Mouse (Mus musculus) forebrain, embryonic 16.5 days (tissue): ENCODE measurements around the gene Antxrl. TPM values are rescaled to one million over a fixed set of nuclear protein-coding genes. Genes with fewer than 3 reads are reported as not detected.
A peak's percentile ranks its signal among the peaks of the same experiment; 100 is the strongest.

Experiments used
- ATAC-seq: fragments of 200-750 bp; cut with Nextera tagmentation; 2 replicates; pipeline ENCODE4 v1.8.0; 2017; ENCODE audit warnings: mild to moderate bottlenecking, moderate library complexity
- H3K27ac ChIP-seq: fragments of 300-500 bp; sonication (generic); 2 replicates; pipeline ENCODE4 v1.5.1; 2014; ENCODE audit warnings: low read length, control low read depth
- H3K27me3 ChIP-seq: fragments of 300-500 bp; sonication (generic); replicated peaks from 2 replicates; pipeline ENCODE4 v1.6.1; 2014; ENCODE audit warnings: low read length; ENCODE audit not compliant: control insufficient read depth, insufficient read depth
- H3K36me3 ChIP-seq: fragments of 300-500 bp; sonication (generic); 2 replicates; pipeline ENCODE4 v1.6.1; 2014; ENCODE audit not compliant: control insufficient read depth, insufficient read depth
- H3K4me1 ChIP-seq: fragments of 300-500 bp; sonication (generic); replicated peaks from 2 replicates; pipeline ENCODE4 v1.6.1; 2014; ENCODE audit warnings: low read length; ENCODE audit not compliant: control insufficient read depth, insufficient read depth
- H3K4me2 ChIP-seq: fragments of 300-500 bp; sonication (generic); 2 replicates; pipeline ENCODE4 v1.6.1; 2014; ENCODE audit warnings: mild to moderate bottlenecking, low read length, control low read depth
- H3K4me3 ChIP-seq: fragments of 300-500 bp; sonication (generic); replicated peaks from 2 replicates; pipeline ENCODE4 v1.5.1; 2014; ENCODE audit warnings: mild to moderate bottlenecking, low read length, control low read depth
- H3K9ac ChIP-seq: fragments of 300-500 bp; sonication (generic); replicated peaks from 2 replicates; pipeline ENCODE4 v1.6.1; 2014; ENCODE audit warnings: low read depth, low read length, control low read depth
- H3K9me3 ChIP-seq: fragments of 300-500 bp; sonication (generic); 2 replicates; pipeline ENCODE4 v1.6.1; 2016; ENCODE audit warnings: low read length; ENCODE audit not compliant: control insufficient read depth
- WGBS: fragments of 180-500 bp; shearing (Covaris S2); extraction: QIAGEN DNeasy Blood & Tissue Kit; methylation state at CpG from one replicate; pipeline ENCODE4 v1.1.7; 2014; 5-methylcytosine and 5-hydroxymethylcytosine counted together
- polyA plus RNA-seq: library from polyadenylated mRNA; unstranded; fragments of >200 nt; fragmentation: Nextera tagmentation; extraction: Ambion mirVana; gene quantifications from 2 replicates; pipeline ENCODE4 v1.2.1, GENCODE M21; 2015

The Antxrl gene
- polyA plus RNA-seq, 1 experiment from 2014 or later: not detected

GRCm38 (mm10) chr14:34071665-34072064 lies 19.2 kb downstream of the Antxrl start:
- no peaks in the 10 kb centered on the region for H3K4me1 ChIP-seq
- WGBS: 70% methylated on average over 6 of the region's 6 CpGs
- no peak overlapping the region for H3K4me2 ChIP-seq
- H3K27ac ChIP-seq: no peak overlapping the region
- H3K36me3 ChIP-seq: no peaks in the 10 kb centered on the region
- H3K9ac ChIP-seq: no peak overlapping the region
- no peak overlapping the region for H3K4me3 ChIP-seq
- no peak for ATAC-seq
- H3K27me3 ChIP-seq: no peaks in the 10 kb centered on the region
- no peaks in the 10 kb centered on the region for H3K9me3 ChIP-seq

- no peaks in the 10 kb centered on the region for H3K9me3 ChIP-seq
- WGBS: 38% methylated on average over 4 of the region's 4 CpGs
- H3K4me1 ChIP-seq: no peaks in the 10 kb centered on the region
- no peak overlapping the region for H3K9ac ChIP-seq
- H3K4me3 ChIP-seq: no peak overlapping the region
- H3K4me2 ChIP-seq: no peak overlapping the region
- no peaks in the 10 kb centered on the region for H3K27me3 ChIP-seq
- ATAC-seq: no peak
- H3K36me3 ChIP-seq: no peaks in the 10 kb centered on the region
- no peak overlapping the region for H3K27ac ChIP-seq
These were observed 22.8 kb downstream of the Antxrl start for GRCm38 (mm10) chr14:34075346-34075745.

GRCm38 (mm10) chr14:34077222-34077621 lies 24.7 kb downstream of the Antxrl start:
- H3K4me1 ChIP-seq: no peaks in the 10 kb centered on the region
- H3K4me3 ChIP-seq: no peak overlapping the region
- H3K9me3 ChIP-seq: no peaks in the 10 kb centered on the region
- no peaks in the 10 kb centered on the region for H3K27me3 ChIP-seq
- no peaks in the 10 kb centered on the region for H3K36me3 ChIP-seq
- no peak overlapping the region for H3K4me2 ChIP-seq
- 77% methylated on average over 5 of the region's 5 CpGs for WGBS
- H3K27ac ChIP-seq: no peak overlapping the region
- no peak overlapping the region for H3K9ac ChIP-seq
- no peak for ATAC-seq

GRCm38 (mm10) chr14:34078293-34078692 lies 25.8 kb downstream of the Antxrl start:
- H3K9me3 ChIP-seq: no peaks in the 10 kb centered on the region
- no peak overlapping the region for H3K9ac ChIP-seq
- no peak overlapping the region for H3K4me2 ChIP-seq
- no peaks in the 10 kb centered on the region for H3K4me1 ChIP-seq
- no peak overlapping the region for H3K27ac ChIP-seq
- ATAC-seq: no peak
- H3K4me3 ChIP-seq: no peak overlapping the region
- H3K27me3 ChIP-seq: no peaks in the 10 kb centered on the region
- 72% methylated on average over 4 of the region's 4 CpGs for WGBS
- H3K36me3 ChIP-seq: no peaks in the 10 kb centered on the region

- WGBS: 12% methylated on average over 11 of the region's 11 CpGs
- H3K4me3 ChIP-seq: no peak overlapping the region
- ATAC-seq: peak; percentile 81
- H3K4me1 ChIP-seq: no peaks in the 10 kb centered on the region
- no peaks in the 10 kb centered on the region for H3K27me3 ChIP-seq
- H3K27ac ChIP-seq: no peak overlapping the region
- no peaks in the 10 kb centered on the region for H3K9me3 ChIP-seq
- no peak overlapping the region for H3K4me2 ChIP-seq
- H3K9ac ChIP-seq: no peak overlapping the region
- H3K36me3 ChIP-seq: no peaks in the 10 kb centered on the region
These were observed 28.0 kb downstream of the Antxrl start for GRCm38 (mm10) chr14:34080321-34080997.

- Histone ChIP-seq H3K4me3 (no peak within 1 kb of the TSS), H3K27me3 (no peaks in the 10 kb centered on the region), H3K27ac (no peak within 1 kb of the TSS), H3K9me3 (no peaks in the 10 kb centered on the region), H3K4me2 (no peak within 1 kb of the TSS), H3K4me1 (no peaks in the 10 kb centered on the region), H3K36me3 (no peaks in the 10 kb centered on the region), H3K9ac (no peak within 1 kb of the TSS)
- no peak for ATAC-seq
- 74% methylated on average over 4 of the region's 4 CpGs for WGBS
These were observed 33.2 kb downstream of the Antxrl start, which contains the start of gene Anxa8 for GRCm38 (mm10) chr14:34085731-34086130. Anxa8 (plus strand) TSS chr14:34085981.

- no peak overlapping the region for H3K4me3 ChIP-seq
- H3K27ac ChIP-seq: no peak overlapping the region
- H3K36me3 ChIP-seq: no peaks in the 10 kb centered on the region
- no peaks in the 10 kb centered on the region for H3K4me1 ChIP-seq
- H3K9ac ChIP-seq: no peak overlapping the region
- H3K4me2 ChIP-seq: no peak overlapping the region
- H3K27me3 ChIP-seq: no peaks in the 10 kb centered on the region
- no peak for ATAC-seq
- 72% methylated on average over 4 of the region's 4 CpGs for WGBS
- H3K9me3 ChIP-seq: no peaks in the 10 kb centered on the region
These were observed 34.3 kb downstream of the Antxrl start for GRCm38 (mm10) chr14:34086806-34087205.

GRCm38 (mm10) chr14:34087856-34088398 lies 35.4 kb downstream of the Antxrl start:
- no peak overlapping the region for H3K9ac ChIP-seq
- H3K4me1 ChIP-seq: no peaks in the 10 kb centered on the region
- H3K36me3 ChIP-seq: no peaks in the 10 kb centered on the region
- no peaks in the 10 kb centered on the region for H3K27me3 ChIP-seq
- no peaks in the 10 kb centered on the region for H3K9me3 ChIP-seq
- 80% methylated on average over 2 of the region's 2 CpGs for WGBS
- no peak overlapping the region for H3K4me2 ChIP-seq
- ATAC-seq: no peak
- H3K27ac ChIP-seq: no peak overlapping the region
- no peak overlapping the region for H3K4me3 ChIP-seq

GRCm38 (mm10) chr14:34089796-34090195 lies 37.3 kb downstream of the Antxrl start:
- Histone ChIP-seq H3K4me1 (no peaks in the 10 kb centered on the region), H3K27ac (no peak overlapping the region), H3K9me3 (no peaks in the 10 kb centered on the region), H3K9ac (no peak overlapping the region), H3K4me3 (no peak overlapping the region), H3K4me2 (no peak overlapping the region), H3K27me3 (no peaks in the 10 kb centered on the region), H3K36me3 (no peaks in the 10 kb centered on the region)
- 91% methylated on average over 8 of the region's 8 CpGs for WGBS
- no peak for ATAC-seq
